Mouse (Mus musculus) cerebellum, adult 2 months (tissue): ENCODE data around the gene Ak7.

Source experiments
- CTCF ChIP-seq: fragments of 200-500 bp; IDR thresholded peaks from 2 replicates; pipeline ENCODE4 v1.5.1; 2011; ENCODE audit warnings: low read depth, mild to moderate bottlenecking, control low read depth, low read length, moderate library complexity, borderline replicate concordance; ENCODE audit not compliant: insufficient read depth
- POLR2A ChIP-seq: fragments of 200-500 bp; IDR thresholded peaks from 2 replicates; pipeline ENCODE4 v1.6.1; 2011; ENCODE audit warnings: low read length, control low read depth, borderline replicate concordance; ENCODE audit not compliant: insufficient read depth

GRCm38 (mm10) chr12:105753813-105754212, 48.0 kb downstream of the Ak7 start:
- TF ChIP-seq CTCF = no peak
- no peak for TF ChIP-seq POLR2A
